Mouse (Mus musculus) kidney, postnatal 0 days (tissue): ENCODE data around the gene Thbs1. TPM values are rescaled to one million over a fixed set of nuclear protein-coding genes. Genes with fewer than 3 reads are reported as not detected.

Experiments used
- ATAC-seq: fragments of 200-750 bp; cut with Nextera tagmentation; replicated peaks from 2 replicates; pipeline ENCODE4 v1.8.0; 2017; ENCODE audit warnings: low read depth, moderate number of reproducible peaks, moderate TSS enrichment, moderate library complexity; ENCODE audit not compliant: low FRiP score
- DNase-seq: peaks from one replicate; pipeline ENCODE4 v3.0.0-alpha.2; 2016; ENCODE audit warnings: low spot score
- H3K27ac ChIP-seq: fragments of 300-500 bp; sonication (generic); 2 replicates; pipeline ENCODE4 v1.5.1; 2014; ENCODE audit warnings: mild to moderate bottlenecking
- H3K27me3 ChIP-seq: fragments of 300-500 bp; sonication (generic); 2 replicates; pipeline ENCODE4 v1.6.1; 2014; ENCODE audit warnings: low read length, mixed read lengths; ENCODE audit not compliant: insufficient read depth
- H3K36me3 ChIP-seq: fragments of 300-500 bp; sonication (generic); 2 replicates; pipeline ENCODE4 v1.6.1; 2014; ENCODE audit warnings: low read length, mixed read lengths; ENCODE audit not compliant: insufficient read depth
- H3K4me1 ChIP-seq: fragments of 300-500 bp; sonication (generic); replicated peaks from 2 replicates; pipeline ENCODE4 v1.6.1; 2014; ENCODE audit warnings: antibody characterized with exemption, low read length, mixed read lengths; ENCODE audit not compliant: insufficient read depth
- H3K4me2 ChIP-seq: fragments of 300-500 bp; sonication (generic); 2 replicates; pipeline ENCODE4 v1.6.1; 2014; ENCODE audit warnings: mild to moderate bottlenecking, low read length, moderate library complexity, mixed read lengths
- H3K4me3 ChIP-seq: fragments of 300-500 bp; sonication (generic); replicated peaks from 2 replicates; pipeline ENCODE4 v1.5.1; 2014; ENCODE audit warnings: low read depth, low read length
- H3K9ac ChIP-seq: fragments of 300-500 bp; sonication (generic); 2 replicates; pipeline ENCODE4 v1.6.1; 2014; ENCODE audit warnings: low read depth, low read length
- H3K9me3 ChIP-seq: fragments of 300-500 bp; sonication (generic); replicated peaks from 2 replicates; pipeline ENCODE4 v1.6.1; 2016; ENCODE audit warnings: low read length, inconsistent platforms, mixed read lengths
- CTCF ChIP-seq: IDR thresholded peaks from 2 replicates; pipeline ENCODE4 v1.5.1; 2016; ENCODE audit warnings: antibody characterized with exemption, low read depth, mild to moderate bottlenecking, moderate library complexity
- WGBS: fragments of 180-500 bp; shearing (Covaris S2); extraction: QIAGEN DNeasy Blood & Tissue Kit; methylation state at CpG from one replicate; pipeline ENCODE4 v1.1.7; 2014; 5-methylcytosine and 5-hydroxymethylcytosine counted together
- polyA plus RNA-seq: library from polyadenylated mRNA; unstranded; fragments of >200 nt; fragmentation: Nextera tagmentation; extraction: Ambion mirVana; gene quantifications from 2 replicates; pipeline ENCODE4 v1.2.1, GENCODE M21; 2015

Thbs1 gene
- polyA plus RNA-seq = 38.1 and 38.5 TPM in 2 replicates

DNA sequence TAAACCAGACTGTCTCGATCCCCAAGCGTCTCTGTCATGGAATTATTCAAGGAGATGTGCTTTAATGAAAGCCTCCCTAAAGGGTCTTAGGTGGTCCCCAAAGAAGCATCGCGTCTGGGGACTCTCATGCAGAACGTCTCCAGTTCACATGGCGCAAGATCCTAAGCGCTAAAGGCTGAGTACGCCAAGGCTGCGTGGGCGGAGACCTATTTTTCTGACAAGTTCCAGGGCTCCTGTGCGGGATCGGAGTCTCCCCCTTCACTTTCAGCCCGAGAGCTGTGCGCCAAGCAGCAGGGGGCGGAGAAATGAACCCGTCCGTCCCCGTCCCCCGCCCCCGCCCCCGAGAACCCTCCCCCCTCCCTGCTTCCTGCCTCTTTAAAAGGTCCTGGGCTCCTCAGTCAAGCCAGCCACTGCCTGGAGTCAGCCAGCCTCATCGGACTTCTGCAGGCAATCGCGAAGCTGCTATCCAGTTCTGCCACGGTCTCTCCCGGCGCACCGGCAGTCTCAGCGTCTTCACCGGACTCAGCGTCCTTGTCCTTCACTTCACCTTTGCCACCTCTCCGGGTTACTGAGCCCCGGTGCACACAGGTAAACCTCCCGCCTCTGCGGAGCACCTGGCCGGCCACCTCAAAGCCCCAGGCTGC lies at the start of gene Thbs1:
TSS of gene Thbs1 (plus strand) at position 389 of the 644 bp plus-strand sequence.
- H3K9ac ChIP-seq = peak within 1 kb of the TSS; percentile 55
- under 1% methylated on average over 36 of the region's 36 CpGs for WGBS
- peak within 1 kb of the TSS; percentile 52 for H3K4me3 ChIP-seq
- peak within 1 kb of the TSS; percentile 77 for H3K27ac ChIP-seq
- peak; percentile 96 for DNase-seq
- TF ChIP-seq CTCF = no peak
- no peaks in the 10 kb centered on the region for H3K27me3 ChIP-seq
- H3K9me3 ChIP-seq = no peaks in the 10 kb centered on the region
- ATAC-seq = peak; percentile 82
- H3K4me2 ChIP-seq = peak within 1 kb of the TSS; percentile 92
- peaks cover under 1% of the 10 kb centered on the region for H3K4me1 ChIP-seq
- H3K36me3 ChIP-seq = peaks cover 3% of the 10 kb centered on the region

GRCm38 (mm10) chr2:118064121-118064764 lies 47.4 kb upstream of the Thbs1 start:
- no peak for ATAC-seq
- no peak for TF ChIP-seq CTCF
- no peak overlapping the region for H3K27ac ChIP-seq
- DNase-seq = no peak
- no peaks in the 10 kb centered on the region for H3K4me1 ChIP-seq
- H3K9me3 ChIP-seq = no peaks in the 10 kb centered on the region
- H3K27me3 ChIP-seq = no peaks in the 10 kb centered on the region
- 82% methylated on average over 11 of the region's 11 CpGs for WGBS
- H3K9ac ChIP-seq = no peak overlapping the region
- H3K4me3 ChIP-seq = no peak overlapping the region
- H3K36me3 ChIP-seq = no peaks in the 10 kb centered on the region
- H3K4me2 ChIP-seq = no peak overlapping the region

DNA sequence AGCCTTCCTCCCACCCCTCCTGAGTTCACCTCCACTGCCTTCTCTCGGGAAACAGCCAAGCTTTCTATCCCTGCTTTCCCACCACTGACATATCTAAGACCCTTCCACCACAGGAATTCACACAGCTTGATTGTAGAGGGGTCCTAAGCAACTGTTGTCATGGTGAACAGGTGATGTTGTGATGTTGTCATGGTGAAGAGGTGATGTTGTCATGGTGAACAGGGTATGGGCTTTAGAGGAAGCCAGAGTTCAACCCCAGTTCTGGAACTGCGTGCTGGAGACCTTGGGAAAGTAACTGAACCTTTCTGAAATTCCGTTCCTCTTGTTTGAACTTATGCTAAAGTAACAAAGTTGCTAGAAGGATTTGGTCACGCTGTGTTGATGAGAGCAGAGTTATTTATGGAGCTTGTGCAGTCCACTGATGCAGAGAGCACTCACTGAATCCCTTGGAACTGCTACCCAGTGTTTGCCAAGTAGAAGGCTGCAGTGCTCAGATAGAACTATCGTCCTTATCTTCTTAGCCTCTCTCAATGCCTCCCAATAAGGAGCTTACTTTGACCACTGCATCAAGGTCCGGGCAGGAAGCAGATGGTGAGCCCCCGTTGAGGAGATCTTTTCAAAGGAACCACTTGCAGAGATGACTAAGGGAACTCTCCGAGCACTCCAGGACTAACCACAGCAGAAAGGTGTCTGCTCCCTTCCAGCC lies 45.5 kb upstream of the Thbs1 start:
- no peak overlapping the region for H3K9ac ChIP-seq
- DNase-seq (no peak), ATAC-seq (no peak)
- no peak overlapping the region for H3K27ac ChIP-seq
- H3K9me3 ChIP-seq = no peaks in the 10 kb centered on the region
- H3K4me3 ChIP-seq = no peak overlapping the region
- no peaks in the 10 kb centered on the region for H3K27me3 ChIP-seq
- H3K4me1 ChIP-seq = no peaks in the 10 kb centered on the region
- 71% methylated on average over 8 of the region's 8 CpGs for WGBS
- no peak overlapping the region for H3K4me2 ChIP-seq
- H3K36me3 ChIP-seq = no peaks in the 10 kb centered on the region
- TF ChIP-seq CTCF = no peak

DNA sequence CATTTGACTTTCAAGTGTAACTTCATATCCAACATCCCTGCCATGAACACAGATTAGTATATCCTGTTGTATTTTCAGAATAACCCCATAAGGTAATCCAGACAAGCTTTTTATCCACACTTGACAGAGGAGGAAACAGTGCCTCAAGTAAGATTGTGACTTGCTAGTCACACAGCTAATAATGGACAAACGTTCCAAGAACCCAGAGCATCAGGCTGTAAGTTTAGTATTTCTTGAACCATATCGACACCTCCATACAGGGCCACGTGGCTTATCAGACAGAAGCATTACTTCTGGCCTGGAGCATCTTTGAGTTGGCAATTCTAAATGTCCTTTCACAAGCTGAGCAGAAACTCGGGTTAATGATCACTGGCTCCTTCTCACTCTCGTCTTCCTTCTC lies 41.7 kb upstream of the Thbs1 start:
- H3K4me1 ChIP-seq = no peaks in the 10 kb centered on the region
- H3K9ac ChIP-seq = no peak overlapping the region
- H3K27me3 ChIP-seq = no peaks in the 10 kb centered on the region
- no peaks in the 10 kb centered on the region for H3K36me3 ChIP-seq
- no peak overlapping the region for H3K4me3 ChIP-seq
- no peak overlapping the region for H3K4me2 ChIP-seq
- DNase-seq (no peak), ATAC-seq (no peak)
- TF ChIP-seq CTCF = no peak
- no peaks in the 10 kb centered on the region for H3K9me3 ChIP-seq
- WGBS = 76% methylated on average over 5 of the region's 5 CpGs
- H3K27ac ChIP-seq = no peak overlapping the region

GRCm38 (mm10) chr2:118072811-118073372 lies 38.8 kb upstream of the Thbs1 start:
- TF ChIP-seq CTCF = no peak
- ATAC-seq (no peak), DNase-seq (peak; percentile 79)
- WGBS = 84% methylated on average over 7 of the region's 7 CpGs
- Histone ChIP-seq H3K27ac (no peak overlapping the region), H3K4me3 (no peak overlapping the region), H3K9me3 (no peaks in the 10 kb centered on the region), H3K4me2 (no peak overlapping the region), H3K27me3 (no peaks in the 10 kb centered on the region), H3K4me1 (no peaks in the 10 kb centered on the region), H3K36me3 (no peaks in the 10 kb centered on the region), H3K9ac (no peak overlapping the region)

DNA sequence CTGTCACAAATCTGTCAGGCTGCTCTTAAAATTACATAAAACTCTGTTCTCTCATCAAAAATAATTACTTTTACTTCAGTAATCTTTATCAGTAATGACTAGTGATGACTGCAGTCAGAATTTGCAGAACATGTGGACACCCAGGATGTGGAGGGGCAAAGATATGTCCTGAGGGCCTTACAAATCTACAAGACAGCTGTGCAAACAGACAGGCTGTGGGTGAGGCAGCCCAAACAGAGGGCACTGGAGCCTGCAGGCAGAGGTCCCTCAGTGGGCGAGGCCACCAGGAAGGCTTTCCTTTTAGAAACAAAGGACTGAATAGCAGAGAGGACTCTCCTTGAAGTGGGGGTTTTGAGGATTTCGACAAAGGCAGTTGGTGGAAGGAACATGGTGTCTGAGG lies 37.6 kb upstream of the Thbs1 start:
- no peak for TF ChIP-seq CTCF
- WGBS = 42% methylated on average over 2 of the region's 2 CpGs
- Histone ChIP-seq H3K9ac (no peak overlapping the region), H3K4me1 (no peaks in the 10 kb centered on the region), H3K4me2 (no peak overlapping the region), H3K9me3 (no peaks in the 10 kb centered on the region), H3K27me3 (no peaks in the 10 kb centered on the region), H3K36me3 (no peaks in the 10 kb centered on the region), H3K27ac (no peak overlapping the region), H3K4me3 (no peak overlapping the region)
- no peak for DNase-seq
- ATAC-seq = no peak
